Mouse (Mus musculus) monocyte, adult 2 months (primary cell): ENCODE results near the gene Emid1.
A peak's percentile ranks its signal among the peaks of the same experiment; 100 is the strongest.
"Not testable (repeated sequence)": the region's sequence is repeated elsewhere in the genome, so short reads cannot be mapped to it uniquely, and the experiment has no call there.

Source experiments
- DNase-seq, 2 experiments: peaks; one replicate each; pipeline ENCODE4 v3.0.0; 2022; ENCODE audit warnings: low spot score in 2 of 2, low read depth in 1 of 2

Emid1 gene

GRCm38 (mm10) chr11:5109441-5109840, 42.6 kb downstream of the Emid1 start:
- DNase-seq, result no peak

- no peak for DNase-seq
These were observed 48.0 kb downstream of the Emid1 start for GRCm38 (mm10) chr11:5103986-5104509.

- DNase-seq, result no peak
These were observed 49.7 kb downstream of the Emid1 start for GRCm38 (mm10) chr11:5102384-5102783.

- no peak for DNase-seq
These were observed 50.4 kb downstream of the Emid1 start for GRCm38 (mm10) chr11:5101641-5102040.

GRCm38 (mm10) chr11:5100801-5101200, 51.3 kb downstream of the Emid1 start:
- DNase-seq, result no peak

- no peak for DNase-seq
These were observed 51.8 kb downstream of the Emid1 start for GRCm38 (mm10) chr11:5100283-5100682.

- peak; percentile 59 to 70 for DNase-seq
These were observed 52.4 kb downstream of the Emid1 start for GRCm38 (mm10) chr11:5099576-5100183.

- DNase-seq, result peak; percentile 96 to 99
These were observed 53.1 kb downstream of the Emid1 start, which contains the start of the genes Rhbdd3 and Ewsr1 for GRCm38 (mm10) chr11:5098736-5099542. TSS of gene Rhbdd3 (plus strand) at chr11:5098926. TSS of gene Ewsr1 (minus strand) at chr11:5099266.

GRCm38 (mm10) chr11:5098035-5098735, 53.9 kb downstream of the Emid1 start:
- DNase-seq, result peak; percentile 6 to 29

- no peak for DNase-seq
These were observed 55.5 kb downstream of the Emid1 start for GRCm38 (mm10) chr11:5096480-5097020.

- DNase-seq, result no peak
These were observed 56.2 kb downstream of the Emid1 start for GRCm38 (mm10) chr11:5095877-5096276.

GRCm38 (mm10) chr11:5091706-5092105, 60.4 kb downstream of the Emid1 start:
- DNase-seq, result no peak

- no peak for DNase-seq
These were observed 62.9 kb downstream of the Emid1 start for GRCm38 (mm10) chr11:5089147-5089546.

- not testable (repeated sequence) for DNase-seq
These were observed 75.2 kb downstream of the Emid1 start for GRCm38 (mm10) chr11:5076843-5077242.

- no peak for DNase-seq
These were observed 76.3 kb downstream of the Emid1 start for GRCm38 (mm10) chr11:5075760-5076159.

- no peak for DNase-seq
These were observed 77.2 kb downstream of the Emid1 start for GRCm38 (mm10) chr11:5074882-5075281.

GRCm38 (mm10) chr11:5068126-5068971, 83.7 kb downstream of the Emid1 start:
- DNase-seq, result no peak

GRCm38 (mm10) chr11:5067063-5067462, 85.0 kb downstream of the Emid1 start:
- DNase-seq, result no peak

- peak in 1 of 2 experiments; percentile 45 for DNase-seq
These were observed 86.8 kb downstream of the Emid1 start, which contains the start of gene Gas2l1 for GRCm38 (mm10) chr11:5065056-5065821. TSS of gene Gas2l1 (minus strand) at chr11:5065327.
